Mouse (Mus musculus) bone marrow, adult 2 months (tissue): ENCODE data around the gene Cd3g.

Experiments used
- CTCF ChIP-seq: fragments of 200-500 bp; IDR thresholded peaks from 2 replicates; pipeline ENCODE4 v1.5.1; 2011; ENCODE audit warnings: low read length, control low read depth; ENCODE audit not compliant: control insufficient read depth, insufficient read depth
- POLR2A ChIP-seq: fragments of 200-500 bp; IDR thresholded peaks from 2 replicates; pipeline ENCODE4 v1.6.1; 2011; ENCODE audit warnings: low read depth, mild to moderate bottlenecking, control low read depth, low read length, borderline replicate concordance; ENCODE audit not compliant: control insufficient read depth

DNA sequence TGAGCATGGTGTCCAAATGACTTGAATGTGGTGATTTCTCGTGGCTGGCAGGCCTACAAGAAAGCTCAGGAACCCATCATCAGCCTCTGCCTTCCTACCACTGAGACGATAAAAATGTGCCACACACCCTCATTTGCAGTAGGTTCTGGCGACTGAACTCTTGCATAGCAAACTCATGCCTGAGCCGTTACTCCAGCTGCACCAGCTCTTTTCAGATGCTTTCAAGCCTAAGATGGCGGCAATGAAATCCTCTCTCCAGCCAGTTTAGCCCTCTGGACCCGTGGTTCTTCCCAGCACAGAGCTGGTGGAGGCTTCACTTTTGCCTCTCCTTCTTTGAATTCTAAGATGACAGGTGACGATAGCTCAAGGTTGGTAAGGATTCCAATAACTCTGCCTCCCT lies 425 bp downstream of the Cd3g start:
- TF ChIP-seq CTCF: no peak
- no peak for TF ChIP-seq POLR2A
